Comparison of ENCODE assay signal across 8 mouse cellular contexts in the genomic region with DNA sequence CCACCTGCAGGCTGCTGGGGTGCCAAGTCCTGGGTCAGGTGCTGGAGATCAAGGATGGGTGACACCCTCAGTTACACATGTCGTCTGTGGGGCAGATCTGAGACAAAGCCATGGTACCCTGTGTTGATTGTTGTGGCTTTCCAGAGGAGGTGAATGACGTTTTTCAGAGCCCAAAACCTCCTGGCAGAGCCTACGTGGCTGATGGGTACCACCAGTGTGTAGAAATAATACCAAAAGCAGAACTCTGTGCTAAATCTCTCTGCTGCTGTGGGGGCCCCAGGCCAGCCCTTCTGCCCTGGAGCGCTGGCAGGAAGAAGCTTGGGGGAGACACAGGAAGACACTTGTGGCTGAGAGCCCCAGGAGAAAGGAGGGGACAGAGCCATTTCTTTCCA.
DNase-seq lines count a peak whose midpoint lies in the region; ATAC-seq and TF ChIP-seq lines count a peak whose summit lies in the region.

No protein-coding gene starts in this region.

- WGBS in embryonic facial prominence, embryonic 15.5 days = 43% methylated on average over 4 of the region's 4 CpGs
- WGBS in limb, embryonic 10.5 days = 66% methylated on average over 4 of the region's 4 CpGs
- 18% methylated on average over 4 of the region's 4 CpGs for WGBS in neural tube, embryonic 13.5 days

- DNase-seq in left cerebral cortex, adult 2 months (ENCODE audit: extremely low spot score in 1 of 2, low spot score in 2 of 2) = no peak
- DNase-seq in left cerebral cortex, postnatal 36 days (ENCODE audit: low spot score in 2 of 2) = no peak
- no peak for DNase-seq in limb, embryonic 10.5 days (ENCODE audit: low spot score)
- DNase-seq in cerebellum, adult 11 months = no peak
- DNase-seq in embryo, embryonic 11 days = no peak

- TF ChIP-seq CTCF in left cerebral cortex, adult 2 months (IDR thresholded peaks at IDR 0.05) = no peak

- H3K9me3 ChIP-seq in embryonic facial prominence, embryonic 15.5 days (replicated peaks) = no peaks in the 10 kb centered on the region
- H3K9me3 ChIP-seq in limb, embryonic 10.5 days (replicated peaks) = no peaks in the 10 kb centered on the region
- no peaks in the 10 kb centered on the region for H3K9me3 ChIP-seq in neural tube, embryonic 13.5 days

- H3K4me2 ChIP-seq in embryonic facial prominence, embryonic 15.5 days (replicated peaks) = no peak overlapping the region
- no peak overlapping the region for H3K4me2 ChIP-seq in neural tube, embryonic 13.5 days

- ATAC-seq in embryonic facial prominence, embryonic 15.5 days (ENCODE audit: insufficient number of reproducible peaks, low FRiP score, low TSS enrichment, low read depth) = no peak
- ATAC-seq in neural tube, embryonic 13.5 days (ENCODE audit: low read depth) = peak; percentile 19; the same call in 1 of the 2 replicates
- no peak for ATAC-seq in erythroid progenitor cell, adult 5-6 weeks (replicated peaks; ENCODE audit: low FRiP score, poor library complexity, severe bottlenecking)

- no peaks in the 10 kb centered on the region for H3K36me3 ChIP-seq in embryonic facial prominence, embryonic 15.5 days
- H3K36me3 ChIP-seq in limb, embryonic 10.5 days = no peaks in the 10 kb centered on the region
- H3K36me3 ChIP-seq in neural tube, embryonic 13.5 days = no peaks in the 10 kb centered on the region

- H3K9ac ChIP-seq in embryonic facial prominence, embryonic 15.5 days = no peak overlapping the region
- peak overlapping the region; percentile 49 for H3K9ac ChIP-seq in neural tube, embryonic 13.5 days

- H3K27ac ChIP-seq in left cerebral cortex, adult 2 months = peak overlapping the region; percentile 63
- peak overlapping the region; percentile 88 for H3K27ac ChIP-seq in embryonic facial prominence, embryonic 15.5 days (replicated peaks)
- H3K27ac ChIP-seq in limb, embryonic 10.5 days = peak overlapping the region; percentile 90
- peak overlapping the region; percentile 87 for H3K27ac ChIP-seq in neural tube, embryonic 13.5 days (replicated peaks)

- no peak overlapping the region for H3K4me3 ChIP-seq in left cerebral cortex, adult 2 months
- H3K4me3 ChIP-seq in embryonic facial prominence, embryonic 15.5 days (replicated peaks) = no peak overlapping the region
- no peak overlapping the region for H3K4me3 ChIP-seq in limb, embryonic 10.5 days
- H3K4me3 ChIP-seq in neural tube, embryonic 13.5 days = no peak overlapping the region

- H3K4me1 ChIP-seq in embryonic facial prominence, embryonic 15.5 days = peaks cover 37% of the 10 kb centered on the region
- peaks cover 48% of the 10 kb centered on the region for H3K4me1 ChIP-seq in limb, embryonic 10.5 days
- peaks cover 49% of the 10 kb centered on the region for H3K4me1 ChIP-seq in neural tube, embryonic 13.5 days (replicated peaks)

- intact Hi-C loops in left cerebral cortex, adult 2 months (cut with DNase I) = no loop called here
- intact Hi-C loops in left cerebral cortex, postnatal 36 days (cut with DNase I) = no loop called here

- H3K27me3 ChIP-seq in embryonic facial prominence, embryonic 15.5 days = no peaks in the 10 kb centered on the region
- no peaks in the 10 kb centered on the region for H3K27me3 ChIP-seq in limb, embryonic 10.5 days (ENCODE audit: low read depth, poor library complexity, severe bottlenecking)
- H3K27me3 ChIP-seq in neural tube, embryonic 13.5 days = no peaks in the 10 kb centered on the region
